Mouse (Mus musculus) heart, adult 2 months (tissue): ENCODE data around the gene Anks1b.

Experiments used
- EP300 ChIP-seq: fragments of 200-500 bp; IDR thresholded peaks from 2 replicates; pipeline ENCODE4 v1.6.1; 2011; ENCODE audit warnings: low read depth, low read length, control low read depth; ENCODE audit not compliant: insufficient read depth
- POLR2A ChIP-seq: fragments of 200-500 bp; IDR thresholded peaks from 2 replicates; pipeline ENCODE4 v1.6.1; 2011; ENCODE audit warnings: mild to moderate bottlenecking, low read depth, low read length, control low read depth; ENCODE audit not compliant: insufficient read depth

GRCm38 (mm10) chr10:90759929-90760328 lies 886.6 kb downstream of the Anks1b start:
- TF ChIP-seq EP300: no peak
- no peak for TF ChIP-seq POLR2A
